Mouse (Mus musculus) urinary bladder, postnatal 14 days (tissue): ENCODE measurements around the gene Cntnap5a.

Experiments used
- DNase-seq: peaks from one replicate; pipeline ENCODE4 v3.0.0; 2021; ENCODE audit warnings: low spot score

The Cntnap5a gene

GRCm38 (mm10) chr1:116366806-116367205 lies 682.2 kb downstream of the Cntnap5a start:
- DNase-seq = no peak

DNA sequence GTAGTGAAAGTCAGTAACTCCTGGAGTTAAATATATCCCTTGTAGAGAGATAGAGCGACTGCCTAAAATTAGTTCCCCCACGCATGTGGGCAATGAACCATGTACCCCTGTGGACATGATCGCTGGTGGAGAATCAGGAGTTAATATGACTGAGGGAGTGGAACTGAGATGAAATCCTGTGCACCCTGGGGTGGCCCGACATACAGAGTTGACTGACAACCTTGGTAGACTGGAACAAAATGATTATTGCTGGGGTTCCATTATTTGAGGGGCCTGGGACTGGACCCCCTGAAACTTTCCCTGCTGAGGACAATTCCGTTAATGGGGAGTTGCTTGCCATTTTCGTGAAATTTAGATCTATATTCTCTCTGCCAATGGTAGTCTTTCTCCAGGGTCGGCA lies 683.0 kb downstream of the Cntnap5a start:
- no peak for DNase-seq

- no peak for DNase-seq
Measured at GRCm38 (mm10) chr1:116370817-116371216, 686.3 kb downstream of the Cntnap5a start.

- DNase-seq = no peak
Measured at GRCm38 (mm10) chr1:116373551-116373950, 689.0 kb downstream of the Cntnap5a start.

- DNase-seq = no peak
Measured at GRCm38 (mm10) chr1:116392390-116392789, 707.8 kb downstream of the Cntnap5a start.

- DNase-seq = no peak
Measured at GRCm38 (mm10) chr1:116401996-116402656, 717.6 kb downstream of the Cntnap5a start.

GRCm38 (mm10) chr1:116409836-116410235 lies 725.3 kb downstream of the Cntnap5a start:
- DNase-seq = no peak

GRCm38 (mm10) chr1:116428396-116428795 lies 743.8 kb downstream of the Cntnap5a start:
- no peak for DNase-seq

- DNase-seq = no peak
Measured at GRCm38 (mm10) chr1:116455115-116455717, 770.7 kb downstream of the Cntnap5a start.

GRCm38 (mm10) chr1:116477703-116478102 lies 793.1 kb downstream of the Cntnap5a start:
- DNase-seq = peak; percentile 26

- no peak for DNase-seq
Measured at GRCm38 (mm10) chr1:116488780-116489569, 804.4 kb downstream of the Cntnap5a start.

- no peak for DNase-seq
Measured at GRCm38 (mm10) chr1:116577969-116578666, 893.6 kb downstream of the Cntnap5a start.

- no peak for DNase-seq
Measured at GRCm38 (mm10) chr1:116616272-116616671, 931.7 kb downstream of the Cntnap5a start.
